ENCODE assay signal across 1 mouse cellular context in the genomic region with DNA sequence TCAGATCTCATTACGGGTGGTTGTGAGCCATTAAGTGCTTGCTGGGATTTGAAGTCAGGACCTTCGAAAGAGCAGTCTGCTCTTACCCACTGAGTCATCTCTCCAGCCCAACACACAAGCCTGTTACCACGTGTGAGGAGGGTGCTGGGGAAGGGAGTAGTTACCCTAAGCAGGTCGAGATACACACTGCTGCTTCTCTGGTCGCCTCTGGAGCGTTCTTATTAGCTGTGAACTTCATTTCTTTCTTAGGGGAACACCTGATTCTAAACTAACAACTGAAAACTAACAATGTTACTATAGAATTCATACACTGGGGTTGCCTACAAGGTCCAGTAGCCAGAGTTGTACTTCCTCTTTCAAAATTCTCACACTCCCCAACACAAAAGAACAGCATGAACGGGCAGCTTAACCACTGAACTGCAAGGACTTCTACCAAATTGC.
TF ChIP-seq lines count a peak whose summit lies in the region.

No protein-coding gene starts in this region.

TF ChIP-seq in CH12.LX, 34 proteins besides CTCF, POLR2A, EP300 and RAD21 (continued from another document):
- TF ChIP-seq SMC3 (IDR thresholded peaks at IDR 0.05; ENCODE audit: low read depth, low read length) (no peak), MAZ (IDR thresholded peaks at IDR 0.05; ENCODE audit: low read depth, low read length) (no peak), MAX (IDR thresholded peaks at IDR 0.05; ENCODE audit: low read length) (peak; percentile 79), ELF1 (IDR thresholded peaks at IDR 0.05; ENCODE audit: low read depth, low read length) (no peak), MXI1 (IDR thresholded peaks at IDR 0.05; ENCODE audit: low read depth, low read length) (peak; percentile 64; the same call in 1 of the 2 replicates), ETS1 (conservative IDR thresholded peaks at IDR 0.05; ENCODE audit: low read depth, low read length) (0 out of 2 replicates have a peak, but pooled peaks have one; percentile 18), ZC3H11A (IDR thresholded peaks at IDR 0.05; ENCODE audit: low read depth, low read length) (no peak), USF1 (IDR thresholded peaks at IDR 0.05; ENCODE audit: low read depth, low read length) (no peak), RCOR1 (conservative IDR thresholded peaks at IDR 0.05; ENCODE audit: low read depth, low read length) (no peak), E2F4 (IDR thresholded peaks at IDR 0.05; ENCODE audit: insufficient replicate concordance, low read depth, low read length) (no peak), ZNF384 (IDR thresholded peaks at IDR 0.05; ENCODE audit: low read depth, low read length) (no peak), PAX5 (IDR thresholded peaks at IDR 0.05; ENCODE audit: low read length) (no peak), ZKSCAN1 (IDR thresholded peaks at IDR 0.05; ENCODE audit: borderline replicate concordance, low read depth, low read length) (no peak), POLR2AphosphoS2 (IDR thresholded peaks at IDR 0.05; ENCODE audit: low read depth, low read length) (no peak), TCF12 (IDR thresholded peaks at IDR 0.05; ENCODE audit: low read depth, low read length) (no peak), KAT2A (IDR thresholded peaks at IDR 0.05; ENCODE audit: insufficient replicate concordance, low read length) (no peak), BHLHE40 (IDR thresholded peaks at IDR 0.05; ENCODE audit: low read depth, low read length) (peak; percentile 40; the same call in 1 of the 2 replicates), IRF4 (IDR thresholded peaks at IDR 0.05; ENCODE audit: low read depth, low read length) (no peak), CHD1 (IDR thresholded peaks at IDR 0.05; ENCODE audit: low read depth, low read length) (no peak)
